Mouse (Mus musculus) E14TG2a.4 (cell line): Measurements from ENCODE around the gene Fscn3.

Experiments
- CTCF ChIP-seq: conservative IDR thresholded peaks from 2 replicates; pipeline ENCODE4 v1.5.1; 2014; ENCODE audit warnings: low read length
- NANOG ChIP-seq: IDR thresholded peaks from 2 replicates; pipeline ENCODE4 v1.6.1; 2014; ENCODE audit warnings: borderline replicate concordance, low read length, mixed read lengths
- POU5F1 ChIP-seq: IDR thresholded peaks from 2 replicates; pipeline ENCODE4 v1.6.1; 2014; ENCODE audit warnings: low read length, borderline replicate concordance

GRCm38 (mm10) chr6:28421469-28422000 lies 6.1 kb upstream of the Fscn3 start:
- peak; percentile 70 for TF ChIP-seq CTCF
- TF ChIP-seq NANOG, result no peak
- no peak for TF ChIP-seq POU5F1
